10 mouse cellular contexts compared by ENCODE assay signal in the genomic region with DNA sequence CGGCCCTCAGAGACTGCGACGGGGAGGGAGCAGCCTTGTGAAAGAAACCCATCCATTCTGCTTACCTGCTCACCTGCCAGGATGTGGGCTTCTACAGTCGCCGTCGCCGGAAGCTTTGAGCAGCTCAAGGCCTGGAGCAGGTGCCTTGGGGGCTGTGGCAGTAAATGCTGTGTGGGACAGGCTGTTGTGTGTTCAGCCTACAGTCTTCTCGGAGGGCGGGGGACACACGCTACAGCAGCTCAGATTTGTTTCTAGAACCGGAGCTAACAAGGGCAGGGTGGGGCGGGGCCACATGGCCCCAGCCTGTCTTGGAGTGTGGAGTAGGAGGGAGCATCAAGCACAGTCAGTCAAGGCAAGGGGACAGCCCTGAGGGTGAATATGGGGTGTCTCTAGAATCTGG. TPM values are rescaled to one million over a fixed set of nuclear protein-coding genes. Genes with fewer than 3 reads are reported as not detected.
A peak's percentile ranks its signal among the peaks of the same experiment; 100 is the strongest.
DNase-seq lines count a peak whose midpoint lies in the region; ATAC-seq and TF ChIP-seq lines count a peak whose summit lies in the region.
"Had no signal": no experiment of that assay in that cellular context is flagged by ENCODE, and none has a peak within 500 bp of the region (broad histone marks: within the 10 kb centered on the region; RNA-seq: fewer than 3 reads in every experiment).

Il34 (minus strand) TSS at position 256 of the 400 bp plus-strand sequence.

- 35% methylated on average over 12 of the region's 12 CpGs for WGBS in embryonic facial prominence, embryonic 11.5 days
- 36% methylated on average over 12 of the region's 12 CpGs for WGBS in embryonic facial prominence, embryonic 10.5 days
- WGBS in lung, embryonic 14.5 days: 27% methylated on average over 12 of the region's 12 CpGs
- WGBS in large intestine, adult 2 months: 12% methylated on average over 12 of the region's 12 CpGs

- no peak for DNase-seq in embryonic facial prominence, embryonic 11.5 days (ENCODE audit: low spot score)
- no peak for DNase-seq in embryonic facial prominence, embryonic 10.5 days (ENCODE audit: low spot score)
- DNase-seq in lung, embryonic 14.5 days: no peak
- no peak for DNase-seq in lung, postnatal 25 days (ENCODE audit: low spot score)
- DNase-seq in large intestine, adult 2 months (ENCODE audit: low read depth, low spot score): no peak
- DNase-seq in thymus, postnatal 0 days (ENCODE audit: low spot score): peak; percentile 84
- DNase-seq in ovary, postnatal 10 days (ENCODE audit: low spot score): no peak
- DNase-seq in frontal cortex, postnatal 10 days (ENCODE audit: low spot score in 2 of 2): no peak
- DNase-seq: B cell, adult 2 months; liver, embryonic 13.5 days had no signal

- H3K9ac ChIP-seq in embryonic facial prominence, embryonic 11.5 days (replicated peaks; ENCODE audit: low read length): no peak within 1 kb of the TSS
- H3K9ac ChIP-seq in lung, embryonic 14.5 days: no peak within 1 kb of the TSS; the same call in 1 of the 2 replicates
- H3K9ac ChIP-seq: liver, embryonic 13.5 days had no signal

- no peaks in the 10 kb centered on the region for H3K4me1 ChIP-seq in embryonic facial prominence, embryonic 11.5 days (ENCODE audit: control insufficient read depth, insufficient read depth, low read length)
- H3K4me1 ChIP-seq in embryonic facial prominence, embryonic 10.5 days: peaks cover 11% of the 10 kb centered on the region
- 0 out of 2 replicates have a peak, but pooled peaks cover 3% of the 10 kb centered on the region for H3K4me1 ChIP-seq in lung, embryonic 14.5 days (ENCODE audit: insufficient read depth)

- no peaks in the 10 kb centered on the region for H3K27me3 ChIP-seq in embryonic facial prominence, embryonic 11.5 days (ENCODE audit: control insufficient read depth, insufficient read depth, low read length)
- H3K27me3 ChIP-seq in embryonic facial prominence, embryonic 10.5 days (replicated peaks; ENCODE audit: low read depth, poor library complexity, severe bottlenecking): no peaks in the 10 kb centered on the region
- no peaks in the 10 kb centered on the region for H3K27me3 ChIP-seq in lung, embryonic 14.5 days (ENCODE audit: insufficient read depth, low read length)
- H3K27me3 ChIP-seq: liver, embryonic 13.5 days had no signal

- no peak within 1 kb of the TSS for H3K4me3 ChIP-seq in embryonic facial prominence, embryonic 11.5 days (ENCODE audit: low read depth, low read length)
- H3K4me3 ChIP-seq in embryonic facial prominence, embryonic 10.5 days: no peak within 1 kb of the TSS
- H3K4me3 ChIP-seq in lung, embryonic 14.5 days (ENCODE audit: low read depth, low read length): no peak within 1 kb of the TSS
- H3K4me3 ChIP-seq: liver, embryonic 13.5 days had no signal

- no peak within 1 kb of the TSS for H3K4me2 ChIP-seq in embryonic facial prominence, embryonic 11.5 days (ENCODE audit: low read depth, low read length)
- peak within 1 kb of the TSS; percentile 43 for H3K4me2 ChIP-seq in lung, embryonic 14.5 days
- H3K4me2 ChIP-seq: liver, embryonic 13.5 days had no signal

- 0 out of 2 replicates have a peak, but pooled peaks have one; percentile 36 for ATAC-seq in embryonic facial prominence, embryonic 11.5 days (replicated peaks; ENCODE audit: insufficient number of reproducible peaks, low FRiP score, low TSS enrichment, low read depth)
- ATAC-seq in lung, embryonic 14.5 days (ENCODE audit: insufficient read depth): peak; percentile 5; the same call in 1 of the 2 replicates

- TF ChIP-seq CTCF in lung, embryonic 14.5 days (IDR thresholded peaks at IDR 0.05; ENCODE audit: low read depth): no peak

- peaks cover 2% of the 10 kb centered on the region; the same call in 1 of the 2 replicates for H3K36me3 ChIP-seq in embryonic facial prominence, embryonic 11.5 days (replicated peaks; ENCODE audit: control insufficient read depth, insufficient read depth, low read depth, low read length)
- peaks cover 24% of the 10 kb centered on the region for H3K36me3 ChIP-seq in embryonic facial prominence, embryonic 10.5 days (replicated peaks)
- H3K36me3 ChIP-seq in lung, embryonic 14.5 days (ENCODE audit: insufficient read depth): peaks cover 20% of the 10 kb centered on the region

- H3K9me3 ChIP-seq in embryonic facial prominence, embryonic 11.5 days (replicated peaks; ENCODE audit: control insufficient read depth, low read length): no peaks in the 10 kb centered on the region
- H3K9me3 ChIP-seq in embryonic facial prominence, embryonic 10.5 days: no peaks in the 10 kb centered on the region
- H3K9me3 ChIP-seq in lung, embryonic 14.5 days (ENCODE audit: low read depth, low read length): no peaks in the 10 kb centered on the region
- H3K9me3 ChIP-seq: liver, embryonic 13.5 days had no signal

- H3K27ac ChIP-seq in embryonic facial prominence, embryonic 11.5 days (replicated peaks; ENCODE audit: low read depth, low read length): no peak within 1 kb of the TSS
- H3K27ac ChIP-seq in embryonic facial prominence, embryonic 10.5 days (replicated peaks): no peak within 1 kb of the TSS
- 0 out of 2 replicates have a peak within 1 kb of the TSS, but pooled peaks have one; percentile 59 for H3K27ac ChIP-seq in lung, embryonic 14.5 days (ENCODE audit: low read depth)
- H3K27ac ChIP-seq: liver, embryonic 13.5 days had no signal

RNA-seq across cellular contexts. Expression of gene Il34, which starts in this region (rescaled TPM):
- 0.15 and 0.66 TPM in 2 replicates for polyA plus RNA-seq in embryonic facial prominence, embryonic 11.5 days (2014; fragmentation: Nextera tagmentation; extraction: Ambion mirVana)
- 0.24 TPM in 1 of 2 replicates, not detected in the other for polyA plus RNA-seq in embryonic facial prominence, embryonic 10.5 days (2016; fragmentation: Nextera tagmentation; extraction: Ambion mirVana)
- 1.6 and 2.4 TPM in 2 replicates for polyA plus RNA-seq in lung, embryonic 14.5 days (2014; fragmentation: Nextera tagmentation; extraction: Ambion mirVana)
- 12.7 and 20.0 TPM in 2 replicates for polyA plus RNA-seq in large intestine, adult 2 months (2012; rRNA removed)
- 10.5 and 11.8 TPM in 2 replicates for polyA plus RNA-seq in thymus, postnatal 0 days (2015; fragmentation: Nextera tagmentation; extraction: Ambion mirVana)

Comparison
In these comparisons a context has a peak if more than half of its experiments do, and no peak if none do; other contexts are left out.
1. Peak in ATAC-seq in embryonic facial prominence, embryonic 11.5 days; RNA of the gene not detected or under 1 TPM.